Mouse (Mus musculus): ENCODE results near the gene Serpinb6a. TPM values are rescaled to one million over a fixed set of nuclear protein-coding genes. Genes with fewer than 3 reads are reported as not detected.
A peak's percentile ranks its signal among the peaks of the same experiment; 100 is the strongest.

Gene Serpinb6a
- polyA plus RNA-seq, 1 experiment from 2014 or later: 45.0 TPM

DNA sequence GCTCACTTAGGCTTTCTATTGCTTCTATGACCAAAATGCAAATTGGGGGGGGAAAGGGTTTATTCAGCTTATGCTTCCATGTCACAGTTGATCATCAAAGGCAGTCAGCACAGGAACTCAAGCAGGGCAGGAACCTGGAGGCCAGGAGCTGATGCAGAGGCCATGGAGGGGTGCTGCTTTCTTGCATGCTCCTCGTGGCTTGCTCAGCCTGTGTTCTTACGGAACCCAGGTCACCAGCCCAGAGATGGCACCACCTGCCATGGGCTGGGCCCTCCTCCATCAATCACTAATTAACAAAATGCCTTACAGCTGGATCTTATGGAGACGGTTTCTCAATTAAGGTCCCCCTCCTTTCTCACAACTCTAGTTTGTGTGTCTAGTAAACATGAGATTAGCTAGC lies 37.5 kb upstream of the Serpinb6a start:
- H3K36me3 ChIP-seq (ENCODE audit: control insufficient read depth, insufficient read depth, low read length): no peaks in the 10 kb centered on the region
- 81% methylated on average over 3 of the region's 3 CpGs for WGBS (ENCODE audit: insufficient replicate concordance)

DNA sequence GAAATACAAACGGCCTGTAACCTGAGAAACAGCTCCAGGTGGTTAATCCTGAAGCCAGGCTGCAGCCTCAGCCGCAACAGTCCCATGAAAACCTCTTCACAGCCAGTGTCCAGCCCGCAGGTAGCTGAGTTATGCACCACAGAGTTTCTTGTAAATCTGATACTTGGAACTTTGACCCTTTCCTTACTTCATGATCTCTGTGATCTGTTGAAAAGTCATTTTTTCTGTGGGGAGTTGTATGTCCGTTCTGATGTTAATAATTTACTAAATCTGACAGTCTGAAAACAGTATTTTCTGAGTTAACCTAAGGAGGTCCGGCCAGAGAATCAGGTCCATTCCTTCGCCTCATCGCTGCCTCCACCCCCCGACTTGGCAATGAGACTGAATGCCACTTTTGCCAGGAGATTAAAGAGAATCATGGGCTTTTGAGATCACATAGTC lies 36.3 kb upstream of the Serpinb6a start:
- Histone ChIP-seq H3K27ac (ENCODE audit: low read depth, low read length) (no peak overlapping the region), H3K27me3 (ENCODE audit: control insufficient read depth, insufficient read depth, low read length) (no peaks in the 10 kb centered on the region), H3K9ac (ENCODE audit: low read depth, low read length) (peak overlapping the region; percentile 22; the same call in 1 of the 2 replicates), H3K9me3 (replicated peaks; ENCODE audit: control insufficient read depth, low read length) (0 out of 2 replicates have a peak, but pooled peaks cover 2% of the 10 kb centered on the region), H3K36me3 (ENCODE audit: control insufficient read depth, insufficient read depth, low read length) (no peaks in the 10 kb centered on the region; the same call in 1 of the 2 replicates), H3K4me2 (peak overlapping the region; percentile 81), H3K4me3 (ENCODE audit: low read depth, low read length) (no peak overlapping the region), H3K4me1 (ENCODE audit: control insufficient read depth, insufficient read depth, low read length) (peaks cover 17% of the 10 kb centered on the region)
- WGBS (ENCODE audit: insufficient replicate concordance): 52% methylated on average over 8 of the region's 8 CpGs
- no peak for ATAC-seq (replicated peaks; ENCODE audit: insufficient number of reproducible peaks, low FRiP score, low TSS enrichment)

More for the DNA sequence above, 37.5 kb upstream of the Serpinb6a start:
- Histone ChIP-seq H3K4me2 (no peak overlapping the region), H3K9me3 (replicated peaks; ENCODE audit: control insufficient read depth, low read length) (0 out of 2 replicates have a peak, but pooled peaks cover 2% of the 10 kb centered on the region), H3K9ac (ENCODE audit: low read depth, low read length) (no peak overlapping the region), H3K27ac (ENCODE audit: low read depth, low read length) (no peak overlapping the region), H3K4me1 (ENCODE audit: control insufficient read depth, insufficient read depth, low read length) (peaks cover 18% of the 10 kb centered on the region), H3K4me3 (ENCODE audit: low read depth, low read length) (no peak overlapping the region), H3K27me3 (ENCODE audit: control insufficient read depth, insufficient read depth, low read length) (no peaks in the 10 kb centered on the region)
- ATAC-seq (replicated peaks; ENCODE audit: insufficient number of reproducible peaks, low FRiP score, low TSS enrichment): no peak

DNA sequence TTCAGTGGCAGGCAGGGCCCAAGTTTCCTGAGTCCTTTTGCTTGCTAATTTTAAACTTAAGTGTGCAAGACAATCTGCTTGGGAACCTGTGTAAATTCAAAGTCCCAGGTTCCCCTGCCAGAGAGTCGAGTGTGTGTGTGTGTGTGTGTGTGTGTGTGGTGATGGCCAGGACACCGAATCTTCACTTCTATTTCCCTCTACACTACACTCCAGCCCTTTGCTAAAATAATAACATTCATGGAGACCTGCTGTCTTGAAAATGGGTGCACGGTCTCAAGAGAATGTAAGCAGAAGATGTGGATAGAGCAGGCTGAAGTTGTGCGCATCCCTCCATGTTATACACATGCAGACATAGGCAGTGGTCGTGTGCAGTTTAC lies 35.5 kb upstream of the Serpinb6a start:
- peak overlapping the region; percentile 81 for H3K4me2 ChIP-seq
- 55% methylated on average over 5 of the region's 5 CpGs for WGBS (ENCODE audit: insufficient replicate concordance)
- ATAC-seq (replicated peaks; ENCODE audit: insufficient number of reproducible peaks, low FRiP score, low TSS enrichment): no peak

DNA sequence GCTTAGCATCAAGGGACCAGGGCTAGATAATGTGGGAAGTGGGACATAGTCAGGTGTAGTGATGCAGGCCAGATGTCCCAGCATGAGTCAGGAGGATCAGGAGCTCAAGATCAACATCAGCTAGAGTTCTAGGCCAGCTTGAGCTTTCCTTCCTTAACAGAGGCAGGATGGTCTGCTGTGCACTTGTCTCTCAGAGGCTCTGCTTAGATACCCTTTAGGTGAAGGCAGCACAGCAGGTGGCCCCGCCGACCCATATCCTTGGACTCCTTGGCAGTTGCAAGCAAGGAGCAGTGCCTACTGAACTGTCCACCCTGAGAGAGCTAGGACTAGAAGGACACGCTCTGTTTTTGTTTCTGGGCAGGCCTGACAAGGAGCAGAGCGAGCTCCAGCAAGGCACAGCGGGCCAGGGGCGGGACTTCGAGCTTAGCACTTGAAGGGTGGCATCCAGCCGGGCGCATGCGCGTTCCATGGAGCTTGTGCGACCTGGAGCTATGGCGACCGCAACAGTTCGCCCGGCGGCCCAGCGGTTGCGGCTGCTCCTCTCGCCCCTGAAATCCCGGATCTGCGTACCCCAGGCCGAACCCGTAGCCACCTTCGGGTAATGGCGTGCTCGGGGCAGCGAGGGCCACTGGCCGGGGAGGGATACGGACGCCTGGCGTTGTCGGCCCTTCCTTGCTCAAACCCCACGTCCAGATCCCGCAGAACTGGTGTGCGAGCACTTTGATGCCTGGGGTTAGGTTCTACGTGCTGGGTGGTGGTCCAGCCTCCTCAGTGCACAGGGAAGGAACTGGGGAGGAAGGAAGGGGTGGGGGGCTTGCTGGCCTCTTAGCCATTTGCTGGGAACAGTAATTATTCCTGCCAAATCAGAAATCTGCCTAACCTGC lies 34.8 kb upstream of the Serpinb6a start, which contains the start of gene Bphl:
TSS of gene Bphl (plus strand) at position 426 of the 884 bp plus-strand sequence.
- peak within 1 kb of the TSS; percentile 96 for H3K9ac ChIP-seq (ENCODE audit: low read depth, low read length)
- 0 out of 2 replicates have a peak, but pooled peaks cover 2% of the 10 kb centered on the region for H3K9me3 ChIP-seq (replicated peaks; ENCODE audit: control insufficient read depth, low read length)
- peak; percentile 87 for ATAC-seq (replicated peaks; ENCODE audit: insufficient number of reproducible peaks, low FRiP score, low TSS enrichment)
- H3K27me3 ChIP-seq (ENCODE audit: control insufficient read depth, insufficient read depth, low read length): no peaks in the 10 kb centered on the region
- H3K4me1 ChIP-seq (ENCODE audit: control insufficient read depth, insufficient read depth, low read length): peaks cover 15% of the 10 kb centered on the region
- peak within 1 kb of the TSS; percentile 83 for H3K4me3 ChIP-seq (ENCODE audit: low read depth, low read length)
- H3K36me3 ChIP-seq (ENCODE audit: control insufficient read depth, insufficient read depth, low read length): peaks cover 3% of the 10 kb centered on the region; the same call in 1 of the 2 replicates
- WGBS (ENCODE audit: insufficient replicate concordance): under 1% methylated on average over 37 of the region's 37 CpGs
- H3K4me2 ChIP-seq: peak within 1 kb of the TSS; percentile 81
- peak within 1 kb of the TSS; percentile 87 for H3K27ac ChIP-seq (ENCODE audit: low read depth, low read length)

More for the DNA sequence above, 35.5 kb upstream of the Serpinb6a start:
- Histone ChIP-seq H3K4me3 (ENCODE audit: low read depth, low read length) (peak overlapping the region; percentile 83), H3K4me1 (ENCODE audit: control insufficient read depth, insufficient read depth, low read length) (peaks cover 15% of the 10 kb centered on the region), H3K9ac (ENCODE audit: low read depth, low read length) (peak overlapping the region; percentile 96), H3K36me3 (ENCODE audit: control insufficient read depth, insufficient read depth, low read length) (peaks cover 3% of the 10 kb centered on the region; the same call in 1 of the 2 replicates), H3K9me3 (replicated peaks; ENCODE audit: control insufficient read depth, low read length) (0 out of 2 replicates have a peak, but pooled peaks cover 2% of the 10 kb centered on the region), H3K27me3 (ENCODE audit: control insufficient read depth, insufficient read depth, low read length) (no peaks in the 10 kb centered on the region), H3K27ac (ENCODE audit: low read depth, low read length) (peak overlapping the region; percentile 87)

DNA sequence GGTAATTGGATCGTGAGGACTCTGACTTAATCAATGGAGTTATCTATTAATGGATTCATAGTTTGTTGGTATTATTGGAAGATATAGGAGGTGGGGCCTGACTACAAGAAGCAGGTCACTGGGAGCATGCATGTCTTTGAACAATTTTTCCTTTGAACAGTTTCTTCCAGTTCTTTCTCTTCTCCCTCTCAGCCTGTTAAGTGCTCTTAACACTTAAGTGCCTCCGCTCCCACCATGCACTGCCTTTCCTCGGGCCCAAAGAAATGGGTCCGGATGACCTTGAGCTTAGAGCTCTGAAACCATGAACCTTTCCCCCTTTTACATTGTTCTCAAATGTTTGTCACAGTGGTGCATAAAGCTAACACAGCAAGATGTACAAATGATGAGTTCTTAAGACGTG lies 34.1 kb upstream of the Serpinb6a start:
- H3K4me2 ChIP-seq: no peak overlapping the region
- no peaks in the 10 kb centered on the region for H3K27me3 ChIP-seq (ENCODE audit: control insufficient read depth, insufficient read depth, low read length)
- H3K4me3 ChIP-seq (ENCODE audit: low read depth, low read length): no peak overlapping the region
- H3K9me3 ChIP-seq (replicated peaks; ENCODE audit: control insufficient read depth, low read length): 0 out of 2 replicates have a peak, but pooled peaks cover 2% of the 10 kb centered on the region
- no peak overlapping the region for H3K9ac ChIP-seq (ENCODE audit: low read depth, low read length)
- 67% methylated on average over 5 of the region's 5 CpGs for WGBS (ENCODE audit: insufficient replicate concordance)
- ATAC-seq (replicated peaks; ENCODE audit: insufficient number of reproducible peaks, low FRiP score, low TSS enrichment): no peak
- H3K36me3 ChIP-seq (ENCODE audit: control insufficient read depth, insufficient read depth, low read length): peaks cover 3% of the 10 kb centered on the region; the same call in 1 of the 2 replicates
- H3K4me1 ChIP-seq (ENCODE audit: control insufficient read depth, insufficient read depth, low read length): peaks cover 15% of the 10 kb centered on the region
- H3K27ac ChIP-seq (ENCODE audit: low read depth, low read length): peak overlapping the region; percentile 87; the same call in 1 of the 2 replicates

DNA sequence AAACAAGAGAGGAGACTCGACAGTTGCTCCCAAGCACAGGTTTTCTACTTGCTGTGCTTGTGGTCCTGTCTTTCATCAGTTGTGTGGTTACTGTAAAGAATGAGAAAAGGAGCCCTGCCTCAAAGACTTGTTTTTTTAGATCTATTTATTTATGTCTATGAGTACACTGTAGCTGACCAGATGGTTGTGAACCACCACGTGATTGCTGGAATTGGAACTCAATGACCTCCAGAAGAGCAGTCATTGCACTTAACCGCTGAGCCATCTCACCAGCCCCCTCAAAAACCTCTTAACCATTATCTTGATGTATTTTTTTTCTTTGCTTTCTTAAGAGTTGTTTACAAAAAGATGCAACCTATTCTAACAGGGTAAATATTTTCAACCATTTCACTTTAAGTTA lies 32.8 kb upstream of the Serpinb6a start:
- Histone ChIP-seq H3K4me3 (ENCODE audit: low read depth, low read length) (no peak overlapping the region), H3K27ac (ENCODE audit: low read depth, low read length) (no peak overlapping the region), H3K4me2 (no peak overlapping the region), H3K9me3 (replicated peaks; ENCODE audit: control insufficient read depth, low read length) (0 out of 2 replicates have a peak, but pooled peaks cover 2% of the 10 kb centered on the region), H3K27me3 (ENCODE audit: control insufficient read depth, insufficient read depth, low read length) (no peaks in the 10 kb centered on the region), H3K9ac (ENCODE audit: low read depth, low read length) (no peak overlapping the region), H3K36me3 (ENCODE audit: control insufficient read depth, insufficient read depth, low read length) (peaks cover 3% of the 10 kb centered on the region; the same call in 1 of the 2 replicates), H3K4me1 (ENCODE audit: control insufficient read depth, insufficient read depth, low read length) (peaks cover 15% of the 10 kb centered on the region)
- ATAC-seq (replicated peaks; ENCODE audit: insufficient number of reproducible peaks, low FRiP score, low TSS enrichment): no peak
- 85% methylated on average over 3 of the region's 3 CpGs for WGBS (ENCODE audit: insufficient replicate concordance)

DNA sequence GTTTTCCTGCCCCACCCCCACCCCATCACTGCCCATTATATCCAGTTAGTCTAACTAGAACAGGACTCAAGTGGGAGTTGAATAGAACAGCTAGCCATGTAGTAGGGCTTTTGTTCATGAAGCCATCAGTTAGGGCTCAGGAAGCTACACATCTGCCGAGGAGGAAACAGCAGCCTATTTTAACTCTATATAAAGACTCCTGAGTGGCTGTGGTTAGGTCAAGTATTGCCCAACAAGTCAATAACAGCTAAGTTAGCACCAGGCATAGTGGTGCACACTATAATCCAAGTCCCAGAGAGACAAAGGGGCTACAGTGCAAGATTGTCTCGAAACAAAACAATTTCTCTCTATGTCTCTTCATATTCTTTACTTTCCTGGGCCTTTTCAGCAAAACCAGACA lies 29.4 kb upstream of the Serpinb6a start:
- Histone ChIP-seq H3K4me2 (no peak overlapping the region), H3K36me3 (ENCODE audit: control insufficient read depth, insufficient read depth, low read length) (peaks cover 7% of the 10 kb centered on the region; the same call in 1 of the 2 replicates), H3K9me3 (replicated peaks; ENCODE audit: control insufficient read depth, low read length) (no peaks in the 10 kb centered on the region), H3K4me1 (ENCODE audit: control insufficient read depth, insufficient read depth, low read length) (peaks cover 4% of the 10 kb centered on the region), H3K4me3 (ENCODE audit: low read depth, low read length) (no peak overlapping the region), H3K27ac (ENCODE audit: low read depth, low read length) (no peak overlapping the region), H3K27me3 (ENCODE audit: control insufficient read depth, insufficient read depth, low read length) (no peaks in the 10 kb centered on the region), H3K9ac (ENCODE audit: low read depth, low read length) (no peak overlapping the region)
- no peak for ATAC-seq (replicated peaks; ENCODE audit: insufficient number of reproducible peaks, low FRiP score, low TSS enrichment)
- 80% methylated on average over 2 of the region's 2 CpGs for WGBS (ENCODE audit: insufficient replicate concordance)

DNA sequence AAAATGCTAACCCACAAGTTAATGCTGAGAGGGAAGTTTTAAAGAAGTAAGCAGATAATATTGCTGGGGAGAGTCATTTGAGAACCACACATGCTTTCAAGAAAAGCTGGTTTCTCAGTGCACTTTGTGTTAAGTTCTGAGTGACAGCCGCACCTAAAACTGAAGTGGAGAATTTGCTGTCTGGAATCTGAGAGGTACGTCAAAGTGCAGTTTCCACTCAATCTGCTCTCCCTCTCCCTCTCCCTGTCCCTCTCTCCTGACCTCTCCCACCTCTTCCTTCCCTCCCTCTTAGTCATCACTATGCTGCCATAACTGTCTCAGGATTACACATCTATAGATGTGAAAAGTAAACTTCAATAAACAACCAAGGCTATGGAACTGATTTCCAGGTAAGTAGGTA lies 19.4 kb upstream of the Serpinb6a start:
- ATAC-seq (replicated peaks; ENCODE audit: insufficient number of reproducible peaks, low FRiP score, low TSS enrichment): no peak
- no peak overlapping the region for H3K4me3 ChIP-seq (ENCODE audit: low read depth, low read length)
- no peaks in the 10 kb centered on the region for H3K9me3 ChIP-seq (replicated peaks; ENCODE audit: control insufficient read depth, low read length)
- H3K4me2 ChIP-seq: no peak overlapping the region
- 73% methylated on average over 2 of the region's 2 CpGs for WGBS (ENCODE audit: insufficient replicate concordance)
- H3K27me3 ChIP-seq (ENCODE audit: control insufficient read depth, insufficient read depth, low read length): no peaks in the 10 kb centered on the region
- H3K4me1 ChIP-seq (ENCODE audit: control insufficient read depth, insufficient read depth, low read length): no peaks in the 10 kb centered on the region
- H3K36me3 ChIP-seq (ENCODE audit: control insufficient read depth, insufficient read depth, low read length): peaks cover 15% of the 10 kb centered on the region
- H3K27ac ChIP-seq (ENCODE audit: low read depth, low read length): no peak overlapping the region
- H3K9ac ChIP-seq (ENCODE audit: low read depth, low read length): no peak overlapping the region
